Mouse (Mus musculus): Measurements from ENCODE around the gene Pip5k1c. TPM values are rescaled to one million over a fixed set of nuclear protein-coding genes. Genes with fewer than 3 reads are reported as not detected.

Gene Pip5k1c
- polyA plus RNA-seq, 2 experiments: 53.0 to 70.4 TPM

- Histone ChIP-seq H3K4me3 (replicated peaks; ENCODE audit: low read length) (no peak overlapping the region), H3K27me3 (ENCODE audit: control insufficient read depth, insufficient read depth, low read length) (no peaks in the 10 kb centered on the region), H3K27ac (replicated peaks; ENCODE audit: low read depth, low read length) (no peak overlapping the region), H3K4me2 (replicated peaks; ENCODE audit: low read depth, low read length, severe bottlenecking) (no peak overlapping the region), H3K4me1 (ENCODE audit: control insufficient read depth, insufficient read depth, low read length) (no peaks in the 10 kb centered on the region), H3K9ac (ENCODE audit: low read depth, low read length, severe bottlenecking) (no peak overlapping the region), H3K9me3 (ENCODE audit: control insufficient read depth, low read length) (no peaks in the 10 kb centered on the region), H3K36me3 (ENCODE audit: control insufficient read depth, insufficient read depth, low read length) (peaks cover 56% of the 10 kb centered on the region)
- DNase-seq (ENCODE audit: low spot score) (no peak), ATAC-seq (ENCODE audit: low FRiP score, low read depth) (no peak)
- no peak for TF ChIP-seq POLR2A (IDR thresholded peaks at IDR 0.05; ENCODE audit: borderline replicate concordance, extremely low read depth, insufficient read depth, insufficient read length)
- 92% methylated on average over 12 of the region's 12 CpGs for WGBS
These were observed 13.5 kb downstream of the Pip5k1c start for GRCm38 (mm10) chr10:81306173-81306668.

DNA sequence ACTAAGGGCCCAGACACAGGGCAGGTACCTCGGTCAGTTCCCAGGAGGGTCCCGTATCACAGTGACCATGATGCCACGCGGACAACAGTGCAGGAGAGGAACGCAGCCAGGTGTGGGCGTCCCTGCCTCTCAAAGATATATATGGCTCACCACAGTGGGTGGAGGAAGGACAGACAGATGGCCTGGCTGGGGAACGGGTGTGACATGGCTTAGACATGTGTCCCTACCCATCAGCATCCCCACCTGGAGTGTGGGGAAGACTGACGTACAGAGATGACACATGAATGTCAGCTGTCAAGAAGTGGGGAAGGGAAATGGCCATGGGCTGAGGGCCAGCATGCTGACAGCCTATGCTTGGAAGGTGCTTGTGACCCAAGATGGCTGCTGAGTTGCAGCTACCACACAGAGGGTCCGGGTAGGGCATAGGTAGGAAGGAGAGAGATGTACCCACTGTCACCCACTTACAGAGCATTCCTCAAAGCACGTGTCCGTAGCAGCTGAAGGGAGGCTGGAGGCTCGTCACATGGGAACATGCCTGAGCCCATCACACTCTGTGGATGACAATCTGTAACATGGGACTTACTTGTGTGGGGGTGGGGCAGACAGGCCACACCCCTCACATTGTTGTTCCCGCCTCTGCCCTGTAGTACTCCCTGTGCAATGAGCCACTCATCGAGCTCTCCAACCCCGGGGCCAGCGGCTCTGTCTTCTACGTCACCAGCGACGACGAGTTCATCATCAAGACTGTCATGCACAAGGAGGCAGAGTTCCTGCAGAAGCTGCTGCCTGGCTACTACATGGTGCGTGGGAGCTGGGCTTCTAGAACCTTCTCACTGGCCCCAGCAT, 14.3 kb downstream of the Pip5k1c start:
- no peaks in the 10 kb centered on the region for H3K27me3 ChIP-seq (ENCODE audit: control insufficient read depth, insufficient read depth, low read length)
- no peak overlapping the region for H3K27ac ChIP-seq (replicated peaks; ENCODE audit: low read depth, low read length)
- ATAC-seq (ENCODE audit: low FRiP score, low read depth) (no peak), DNase-seq (ENCODE audit: low spot score) (no peak)
- no peak overlapping the region for H3K4me2 ChIP-seq (replicated peaks; ENCODE audit: low read depth, low read length, severe bottlenecking)
- H3K4me1 ChIP-seq (ENCODE audit: control insufficient read depth, insufficient read depth, low read length): no peaks in the 10 kb centered on the region
- H3K9ac ChIP-seq (ENCODE audit: low read depth, low read length, severe bottlenecking): no peak overlapping the region
- no peaks in the 10 kb centered on the region for H3K9me3 ChIP-seq (ENCODE audit: control insufficient read depth, low read length)
- peaks cover 65% of the 10 kb centered on the region for H3K36me3 ChIP-seq (ENCODE audit: control insufficient read depth, insufficient read depth, low read length)
- TF ChIP-seq POLR2A (IDR thresholded peaks at IDR 0.05; ENCODE audit: borderline replicate concordance, extremely low read depth, insufficient read depth, insufficient read length): no peak
- no peak overlapping the region for H3K4me3 ChIP-seq (replicated peaks; ENCODE audit: low read length)
- WGBS: 93% methylated on average over 21 of the region's 21 CpGs

DNA sequence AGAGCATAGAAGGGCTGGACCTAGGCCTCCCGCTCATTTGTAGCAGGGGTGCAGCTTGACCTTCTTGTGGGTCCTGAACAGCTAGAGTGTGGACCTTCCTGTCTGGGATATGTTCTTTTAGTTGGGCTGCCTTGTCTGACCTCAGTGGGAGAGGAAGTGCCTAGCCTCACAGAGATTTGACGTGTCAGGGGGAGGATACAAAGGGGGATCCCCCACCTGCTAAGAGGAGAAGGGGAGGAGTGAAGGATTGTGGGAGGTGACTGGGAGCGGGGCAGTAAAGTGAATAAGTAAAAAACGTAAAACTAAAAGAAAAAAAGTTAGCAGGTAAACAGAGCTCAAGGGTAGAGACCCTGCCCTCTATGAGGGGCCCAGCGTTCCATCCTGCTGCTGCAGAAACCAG, 16.8 kb downstream of the Pip5k1c start:
- WGBS: 89% methylated on average over 5 of the region's 5 CpGs
- no peak for TF ChIP-seq POLR2A (IDR thresholded peaks at IDR 0.05; ENCODE audit: borderline replicate concordance, extremely low read depth, insufficient read depth, insufficient read length)
- Histone ChIP-seq H3K4me3 (replicated peaks; ENCODE audit: low read length) (no peak overlapping the region), H3K36me3 (ENCODE audit: control insufficient read depth, insufficient read depth, low read length) (peaks cover 89% of the 10 kb centered on the region), H3K4me2 (replicated peaks; ENCODE audit: low read depth, low read length, severe bottlenecking) (no peak overlapping the region), H3K27me3 (ENCODE audit: control insufficient read depth, insufficient read depth, low read length) (no peaks in the 10 kb centered on the region), H3K27ac (replicated peaks; ENCODE audit: low read depth, low read length) (no peak overlapping the region), H3K9ac (ENCODE audit: low read depth, low read length, severe bottlenecking) (no peak overlapping the region), H3K9me3 (ENCODE audit: control insufficient read depth, low read length) (no peaks in the 10 kb centered on the region), H3K4me1 (ENCODE audit: control insufficient read depth, insufficient read depth, low read length) (no peaks in the 10 kb centered on the region)
- no peak for DNase-seq (ENCODE audit: low spot score)
- ATAC-seq (ENCODE audit: low FRiP score, low read depth): no peak

DNA sequence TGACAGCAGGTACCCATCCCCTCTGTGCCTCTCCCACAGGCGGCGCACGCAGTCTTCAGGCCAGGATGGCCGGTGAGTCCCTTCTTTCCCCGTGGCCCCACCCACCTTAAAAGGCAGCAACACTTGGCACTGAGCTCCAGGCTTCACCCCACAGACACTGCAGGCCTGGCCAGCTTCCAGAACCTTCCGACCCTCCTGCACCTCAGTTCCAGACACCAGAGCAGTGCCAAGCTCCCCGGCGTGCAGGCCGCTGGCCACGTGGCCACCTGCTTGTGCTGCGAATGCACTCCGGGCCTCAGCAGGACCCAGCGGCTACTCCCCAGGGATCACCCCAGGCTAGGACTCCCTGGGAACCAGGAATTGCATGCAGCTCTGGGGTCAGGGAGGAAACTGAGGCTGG, 20.8 kb downstream of the Pip5k1c start:
- H3K27ac ChIP-seq (replicated peaks; ENCODE audit: low read depth, low read length): no peak overlapping the region
- no peaks in the 10 kb centered on the region for H3K9me3 ChIP-seq (ENCODE audit: control insufficient read depth, low read length)
- H3K4me3 ChIP-seq (replicated peaks; ENCODE audit: low read length): no peak overlapping the region
- DNase-seq (ENCODE audit: low spot score) (no peak), ATAC-seq (ENCODE audit: low FRiP score, low read depth) (no peak)
- no peak for TF ChIP-seq POLR2A (IDR thresholded peaks at IDR 0.05; ENCODE audit: borderline replicate concordance, extremely low read depth, insufficient read depth, insufficient read length)
- H3K4me2 ChIP-seq (replicated peaks; ENCODE audit: low read depth, low read length, severe bottlenecking): no peak overlapping the region
- peaks cover 90% of the 10 kb centered on the region for H3K36me3 ChIP-seq (ENCODE audit: control insufficient read depth, insufficient read depth, low read length)
- WGBS: 94% methylated on average over 13 of the region's 13 CpGs
- H3K9ac ChIP-seq (ENCODE audit: low read depth, low read length, severe bottlenecking): no peak overlapping the region
- peaks cover 7% of the 10 kb centered on the region for H3K4me1 ChIP-seq (ENCODE audit: control insufficient read depth, insufficient read depth, low read length)
- no peaks in the 10 kb centered on the region for H3K27me3 ChIP-seq (ENCODE audit: control insufficient read depth, insufficient read depth, low read length)

DNA sequence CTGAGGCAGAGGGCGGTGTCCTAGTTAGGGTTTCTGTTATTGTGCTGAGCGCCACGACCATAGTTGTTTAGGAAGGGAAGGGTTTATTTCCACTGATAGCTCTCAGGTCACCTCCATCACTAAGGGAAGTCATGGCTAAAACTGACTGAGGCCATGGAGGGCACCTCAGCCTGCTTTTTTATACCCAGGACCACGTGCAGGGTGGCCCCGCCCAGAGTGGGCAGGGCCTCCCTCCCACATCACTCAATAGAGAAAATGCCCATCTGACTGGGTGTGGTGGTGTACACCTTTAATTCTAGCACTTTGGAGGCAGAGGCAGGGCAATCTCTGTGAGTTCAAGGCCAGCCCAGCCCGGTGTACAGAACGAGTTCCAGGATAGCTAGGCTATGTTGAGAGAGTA, 21.4 kb downstream of the Pip5k1c start:
- WGBS: 78% methylated on average over 7 of the region's 7 CpGs
- Histone ChIP-seq H3K36me3 (ENCODE audit: control insufficient read depth, insufficient read depth, low read length) (peaks cover 90% of the 10 kb centered on the region), H3K4me1 (ENCODE audit: control insufficient read depth, insufficient read depth, low read length) (peaks cover 11% of the 10 kb centered on the region), H3K9ac (ENCODE audit: low read depth, low read length, severe bottlenecking) (no peak overlapping the region), H3K27ac (replicated peaks; ENCODE audit: low read depth, low read length) (no peak overlapping the region), H3K4me2 (replicated peaks; ENCODE audit: low read depth, low read length, severe bottlenecking) (no peak overlapping the region), H3K4me3 (replicated peaks; ENCODE audit: low read length) (no peak overlapping the region), H3K27me3 (ENCODE audit: control insufficient read depth, insufficient read depth, low read length) (no peaks in the 10 kb centered on the region), H3K9me3 (ENCODE audit: control insufficient read depth, low read length) (no peaks in the 10 kb centered on the region)
- no peak for TF ChIP-seq POLR2A (IDR thresholded peaks at IDR 0.05; ENCODE audit: borderline replicate concordance, extremely low read depth, insufficient read depth, insufficient read length)
- DNase-seq (ENCODE audit: low spot score): no peak
- ATAC-seq (ENCODE audit: low FRiP score, low read depth): no peak

Measured in limb, embryonic 14.5 days (tissue).